Mouse (Mus musculus) embryonic stem cell, embryonic (primary cell): ENCODE data around the gene Tapbp.

Experiments
- CTCF ChIA-PET, 4 experiments: fragments of 300-600 bp in 2 of 4; fragments of 350-600 bp in 2 of 4; sonication (Branson Sonifier 250); formaldehyde crosslinking; loops; one replicate each; lab custom pipeline; 2022; ENCODE audit warnings: inconsistent platforms in 2 of 4; lab: Charles Lee
- POLR2A ChIA-PET, 4 experiments: fragments of 300-600 bp in 2 of 4; fragments of 350-600 bp in 2 of 4; sonication (Branson Sonifier 250); formaldehyde crosslinking; loops; one replicate each; lab custom pipeline; 2022; ENCODE audit warnings: antibody characterized with exemption in 4 of 4, inconsistent platforms in 1 of 4; lab: Charles Lee

Gene Tapbp

DNA sequence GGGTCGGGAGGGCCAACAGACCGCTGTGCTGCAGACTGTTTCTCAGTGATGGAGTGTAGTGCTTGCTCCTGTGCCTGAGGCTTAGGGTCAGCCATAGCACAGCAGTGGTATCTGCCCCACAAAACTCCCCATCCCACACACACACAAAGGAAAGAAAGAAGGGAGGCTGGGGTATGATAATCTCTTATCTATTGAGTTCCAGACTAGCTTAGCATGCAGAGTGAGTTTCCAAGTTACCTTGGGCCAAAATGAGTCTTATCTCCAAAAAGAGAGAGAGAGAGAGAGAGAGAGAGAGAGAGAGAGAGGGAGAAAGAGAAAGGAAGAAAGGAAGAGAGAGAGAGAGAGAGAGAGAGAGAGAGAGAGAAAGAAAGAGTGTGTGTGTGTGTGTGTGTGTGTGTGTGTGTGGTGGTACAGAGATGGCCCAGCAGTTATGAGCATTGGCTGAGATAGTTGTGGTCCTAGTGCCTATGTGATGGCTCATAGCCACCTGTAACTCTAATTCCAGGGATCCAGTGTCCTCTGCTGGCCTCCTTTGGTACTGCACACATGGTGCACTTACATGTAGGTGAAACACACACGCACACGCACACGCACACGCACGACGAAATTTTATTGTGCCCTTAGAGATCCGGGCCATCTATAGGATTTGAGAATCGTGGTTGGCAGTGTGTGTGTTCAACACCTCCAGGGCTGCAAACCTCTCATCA lies 9.0 kb downstream of the Tapbp start:
- POLR2A ChIA-PET = interaction anchor here (0.6 to 20.4 kb wide), 33 partner anchors 9 to 1866 kb away, joined by 3 to 528 read pairs (median 4); partner anchors contain the start of genes Ndufa7 (in 2 of the 4), Rps18 (in 2 of the 4), Tapbp (in 2 of the 4) and Vps52 (in 2 of the 4)

DNA sequence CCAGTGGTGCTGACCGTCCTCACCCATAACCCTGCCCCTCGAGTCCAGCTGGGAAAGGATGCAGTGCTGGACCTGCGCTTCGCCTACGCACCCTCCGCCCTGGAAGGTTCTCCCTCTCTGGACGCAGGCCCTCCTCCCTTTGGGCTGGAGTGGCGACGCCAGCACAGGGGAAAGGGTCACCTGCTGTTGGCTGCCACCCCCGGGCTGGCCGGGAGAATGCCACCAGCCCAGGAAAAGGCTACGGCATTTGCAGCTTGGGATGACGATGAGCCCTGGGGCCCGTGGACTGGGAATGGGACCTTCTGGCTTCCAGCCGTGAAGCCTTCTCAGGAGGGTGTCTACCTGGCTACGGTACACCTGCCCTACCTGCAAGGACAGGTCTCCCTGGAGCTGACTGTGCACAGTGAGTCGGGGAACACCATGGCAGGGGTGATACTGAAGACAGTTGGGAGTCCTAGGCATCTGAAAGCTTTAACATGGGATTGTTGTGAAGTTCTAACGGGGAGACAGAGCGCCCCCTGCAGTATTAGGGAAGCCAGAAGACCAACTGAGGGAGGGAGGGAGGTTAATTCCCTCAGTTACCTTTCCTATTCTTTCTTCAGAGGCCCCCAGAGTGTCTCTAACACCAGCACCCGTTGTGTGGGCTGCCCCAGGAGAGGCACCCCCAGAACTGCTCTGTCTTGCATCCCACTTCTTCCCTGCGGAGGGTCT lies 9.9 kb downstream of the Tapbp start:
- CTCF ChIA-PET = interaction anchor here (0.6 to 6.7 kb wide), 70 partner anchors 10 to 1165 kb away, joined by 3 to 51 read pairs (median 4); partner anchors contain the start of genes Tapbp (in 3 of the 4), Zbtb22 (in 3 of the 4), B3galt4 (in 2 of the 4) and Daxx (in 2 of the 4)
- POLR2A ChIA-PET = interaction anchor here (0.7 to 20.4 kb wide), 38 partner anchors 9 to 166 kb away, joined by 3 to 528 read pairs (median 4); partner anchors contain the start of genes Ndufa7 (in 3 of the 4), Rps18 (in 3 of the 4), Vps52 (in 3 of the 4) and B3galt4 (in 2 of the 4)

More for the DNA sequence above, 9.0 kb downstream of the Tapbp start:
- CTCF ChIA-PET = interaction anchor here (0.8 to 6.7 kb wide), 35 partner anchors 9 to 211 kb away, joined by 3 to 51 read pairs (median 4); partner anchors contain the start of genes Tapbp (in 3 of the 4), Zbtb22 (in 3 of the 4), Daxx (in 2 of the 4) and Rps18 (in 2 of the 4)

- POLR2A ChIA-PET = interaction anchor here (0.6 to 20.4 kb wide), 43 partner anchors 10 to 286 kb away, joined by 3 to 528 read pairs (median 4); partner anchors contain the start of genes Ndufa7 (in 3 of the 4), Rps18 (in 3 of the 4), Vps52 (in 3 of the 4) and B3galt4 (in 2 of the 4)
- CTCF ChIA-PET = interaction anchor here (0.5 to 6.7 kb wide), 71 partner anchors 9 to 532 kb away, joined by 3 to 51 read pairs (median 4); partner anchors contain the start of genes Tapbp (in 4 of the 4), Zbtb22 (in 4 of the 4), Daxx (in 2 of the 4) and Angptl4 (in 1 of the 4)
Observed at GRCm38 (mm10) chr17:33926207-33926932, 10.7 kb downstream of the Tapbp start.

DNA sequence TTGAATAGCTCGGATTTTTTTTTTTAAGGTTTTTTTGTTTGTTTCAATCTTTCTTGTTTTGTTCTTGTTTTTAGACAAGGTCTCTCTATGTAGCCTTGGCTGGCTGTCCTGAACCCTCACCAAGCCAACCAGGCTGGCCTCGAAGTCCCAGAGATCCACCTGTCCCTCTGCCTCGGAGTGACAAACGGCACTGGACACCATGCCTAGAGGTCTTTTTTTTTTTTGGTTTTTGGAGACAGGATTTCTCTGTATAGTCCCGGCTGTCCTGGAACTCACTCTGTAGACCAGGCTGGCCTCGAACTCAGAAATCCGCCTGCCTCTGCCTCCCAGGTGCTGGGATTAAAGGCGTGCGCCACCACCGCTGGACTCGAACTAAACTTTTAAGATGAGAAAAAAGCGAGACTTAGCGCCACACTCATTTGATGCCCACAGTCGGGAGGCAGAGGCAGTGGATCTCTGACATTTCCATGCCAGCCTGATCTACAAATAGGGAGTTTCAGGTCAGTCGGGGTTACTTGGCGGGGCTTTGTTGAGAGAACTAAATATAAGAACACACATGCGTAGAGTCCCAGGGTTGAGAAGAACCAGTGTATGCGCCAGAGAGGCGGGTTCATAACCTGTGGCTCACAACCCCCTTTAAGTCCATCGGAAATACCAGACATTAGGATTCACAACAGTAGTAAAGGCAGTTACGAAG lies 12.7 kb downstream of the Tapbp start:
- ChIA-PET CTCF (interaction anchor here in 2 of 4 experiments (0.7 to 4.3 kb wide), 4 partner anchors 17 to 52 kb away, joined by 3 to 31 read pairs (median 4); partner anchors contain the start of genes Rps18 (in 1 of the 2) and Vps52 (in 1 of the 2)), POLR2A (interaction anchor here in 3 of 4 experiments (0.7 to 20.4 kb wide), 22 partner anchors 9 to 168 kb away, joined by 3 to 528 read pairs (median 5); partner anchors contain the start of genes B3galt4 (in 3 of the 3), Tapbp (in 3 of the 3), Zbtb22 (in 3 of the 3) and Pfdn6 (in 2 of the 3))

- ChIA-PET POLR2A (interaction anchor here in 3 of 4 experiments (0.6 to 20.4 kb wide), 29 partner anchors 8 to 169 kb away, joined by 3 to 528 read pairs (median 5); partner anchors contain the start of genes B3galt4 (in 3 of the 3), Rps18 (in 3 of the 3), Tapbp (in 3 of the 3) and Vps52 (in 3 of the 3)), CTCF (interaction anchor here in 1 of 4 experiments (0.6 to 2.4 kb wide), 4 partner anchors 11 to 409 kb away, joined by 3 to 6 read pairs (median 4); partner anchors contain the start of genes Rps18 and Vps52)
Observed at GRCm38 (mm10) chr17:33929371-33930279, 13.9 kb downstream of the Tapbp start, which contains the start of gene Rgl2. Rgl2 (plus strand) TSS chr17:33929543.

DNA sequence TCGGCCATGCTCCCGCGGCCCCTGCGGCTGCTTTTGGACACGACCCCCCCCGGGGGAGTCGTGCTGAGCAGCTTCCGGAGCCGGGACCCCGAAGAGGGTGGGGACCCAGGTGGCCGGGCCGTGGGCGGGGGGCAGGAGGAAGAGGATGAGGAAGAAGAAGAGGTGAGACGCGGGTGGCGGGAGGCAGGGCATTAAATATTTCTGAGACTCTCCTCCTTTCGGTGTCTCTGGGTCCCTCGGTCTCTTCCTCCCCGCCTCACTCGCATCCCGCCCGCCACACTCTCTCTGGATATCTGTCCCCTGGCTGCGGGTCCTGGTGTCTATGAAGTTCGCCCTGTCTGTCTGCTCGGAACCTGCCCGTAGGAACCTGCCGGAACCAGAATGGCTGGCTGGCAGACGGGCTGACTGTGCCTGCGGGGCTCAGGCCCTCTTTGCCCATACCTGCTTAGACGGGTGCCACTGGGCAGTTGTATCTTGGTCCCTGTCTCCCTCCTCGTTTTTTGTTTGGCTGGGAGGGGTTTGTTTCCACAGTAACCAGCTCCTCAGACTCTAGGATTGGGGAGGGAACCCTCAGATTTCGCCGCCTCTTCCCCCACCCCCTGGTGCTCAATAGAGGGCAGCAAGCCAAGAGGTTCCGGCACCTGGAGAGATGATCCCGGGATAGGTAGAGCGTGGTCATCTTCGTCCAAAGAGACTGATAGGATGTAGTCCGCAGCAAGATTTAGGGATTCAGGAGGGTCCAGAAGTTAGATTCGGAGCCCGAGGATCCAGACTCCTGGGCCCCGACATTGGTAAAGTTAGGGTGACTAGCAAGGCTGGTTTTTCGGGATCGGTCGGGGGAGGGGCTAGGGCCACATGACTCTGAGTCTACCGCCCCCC lies 14.8 kb downstream of the Tapbp start:
- ChIA-PET POLR2A (interaction anchor here in 3 of 4 experiments (0.6 to 20.4 kb wide), 40 partner anchors 10 to 1034 kb away, joined by 3 to 528 read pairs (median 4); partner anchors contain the start of genes B3galt4 (in 3 of the 3), Rps18 (in 3 of the 3), Vps52 (in 3 of the 3) and Daxx (in 2 of the 3)), CTCF (interaction anchor here in 3 of 4 experiments (0.6 to 2.4 kb wide), 15 partner anchors 9 to 531 kb away, joined by 3 to 8 read pairs (median 3); partner anchors contain the start of genes Wdr46 (in 2 of the 3), Cd320 (in 1 of the 3), Pfdn6 (in 1 of the 3) and Rps18 (in 1 of the 3))

- ChIA-PET POLR2A (interaction anchor here in 3 of 4 experiments (0.6 to 20.4 kb wide), 39 partner anchors 9 to 1035 kb away, joined by 3 to 528 read pairs (median 5); partner anchors contain the start of genes B3galt4 (in 3 of the 3), Daxx (in 2 of the 3), Pfdn6 (in 2 of the 3) and Rps18 (in 2 of the 3)), CTCF (interaction anchor here in 3 of 4 experiments (0.6 to 2.2 kb wide), 13 partner anchors 8 to 531 kb away, joined by 3 to 8 read pairs (median 3); partner anchors contain the start of genes Wdr46 (in 2 of the 3), Cd320 (in 1 of the 3), Pfdn6 (in 1 of the 3) and Tapbp (in 1 of the 3))
Observed at GRCm38 (mm10) chr17:33931159-33931866, 15.6 kb downstream of the Tapbp start.

DNA sequence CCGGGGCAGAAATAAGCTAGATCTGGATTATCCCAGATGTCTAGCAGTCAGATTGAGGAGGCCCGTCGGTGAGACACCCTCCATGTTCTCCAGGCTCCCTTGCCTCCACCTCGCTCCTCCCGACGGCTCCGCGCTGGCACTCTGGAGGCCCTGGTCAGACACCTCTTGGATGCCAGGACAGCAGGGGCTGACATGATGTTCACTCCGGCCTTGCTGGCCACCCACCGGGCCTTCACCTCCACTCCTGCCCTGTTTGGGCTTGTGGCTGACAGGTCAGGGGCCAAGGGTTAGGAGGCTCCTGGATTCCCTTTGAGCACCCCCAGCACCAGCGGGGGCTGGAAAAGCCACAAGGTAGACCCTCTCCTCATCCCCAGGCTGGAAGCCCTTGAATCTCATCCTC lies 16.2 kb downstream of the Tapbp start:
- ChIA-PET POLR2A (interaction anchor here in 2 of 4 experiments (1.0 to 20.4 kb wide), 12 partner anchors 8 to 110 kb away, joined by 3 to 528 read pairs (median 8); partner anchors contain the start of genes B3galt4 (in 2 of the 2), Pfdn6 (in 2 of the 2), Rps18 (in 2 of the 2) and Tapbp (in 2 of the 2)), CTCF (interaction anchor here in 1 of 4 experiments (0.9 to 1.6 kb wide), 2 partner anchors 9 to 37 kb away, joined by 3 read pairs; no protein-coding TSS in a partner anchor)

DNA sequence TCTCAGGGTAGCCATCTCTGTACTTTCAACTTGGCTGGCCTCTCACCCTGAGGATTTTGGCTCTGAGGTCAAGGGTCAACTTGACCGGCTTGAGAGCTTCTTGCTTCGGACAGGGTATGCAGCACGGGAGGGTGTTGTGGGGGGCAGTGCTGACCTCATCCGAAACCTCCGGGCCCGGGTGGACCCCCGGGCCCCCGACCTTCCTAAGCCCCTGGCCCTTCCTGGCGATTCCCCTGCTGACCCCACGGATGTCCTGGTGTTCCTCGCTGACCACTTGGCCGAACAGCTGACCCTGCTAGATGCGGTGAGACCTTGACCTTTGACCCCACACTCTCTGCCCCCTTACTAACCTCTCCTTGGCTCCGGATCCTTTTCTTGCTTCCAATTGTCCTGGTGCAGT lies 16.7 kb downstream of the Tapbp start:
- CTCF ChIA-PET = interaction anchor here in 1 of 4 experiments (0.9 to 1.6 kb wide), 2 partner anchors 10 to 36 kb away, joined by 3 read pairs; no protein-coding TSS in a partner anchor
- POLR2A ChIA-PET = interaction anchor here in 2 of 4 experiments (1.0 to 20.4 kb wide), 9 partner anchors 8 to 108 kb away, joined by 3 to 528 read pairs (median 26); partner anchors contain the start of genes B3galt4 (in 2 of the 2), Pfdn6 (in 2 of the 2), Rps18 (in 2 of the 2) and Tapbp (in 2 of the 2)

DNA sequence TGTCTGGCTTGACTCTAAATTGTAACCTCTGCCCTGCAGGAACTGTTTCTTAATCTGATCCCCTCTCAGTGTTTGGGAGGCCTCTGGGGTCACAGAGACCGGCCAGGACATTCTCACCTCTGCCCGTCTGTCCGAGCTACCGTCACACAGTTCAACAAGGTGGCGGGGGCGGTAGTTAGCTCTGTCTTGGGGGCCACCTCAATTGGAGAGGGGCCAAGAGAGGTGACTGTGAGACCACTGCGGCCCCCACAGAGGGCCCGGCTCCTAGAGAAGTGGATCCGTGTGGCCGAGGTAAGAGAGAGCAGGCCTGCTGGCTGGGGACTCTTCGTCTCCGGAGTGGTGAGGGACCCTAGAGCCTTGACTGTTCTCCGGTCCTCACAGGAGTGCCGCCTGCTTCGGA lies 17.3 kb downstream of the Tapbp start:
- POLR2A ChIA-PET = interaction anchor here in 3 of 4 experiments (1.0 to 20.4 kb wide), 8 partner anchors 17 to 109 kb away, joined by 3 to 528 read pairs (median 8); partner anchors contain the start of genes B3galt4 (in 3 of the 3), Rps18 (in 2 of the 3), Tapbp (in 2 of the 3) and Vps52 (in 2 of the 3)
- CTCF ChIA-PET = interaction anchor here in 1 of 4 experiments (1.6 kb wide), 1 partner anchor 10 kb away, joined by 3 read pairs; no protein-coding TSS in a partner anchor

DNA sequence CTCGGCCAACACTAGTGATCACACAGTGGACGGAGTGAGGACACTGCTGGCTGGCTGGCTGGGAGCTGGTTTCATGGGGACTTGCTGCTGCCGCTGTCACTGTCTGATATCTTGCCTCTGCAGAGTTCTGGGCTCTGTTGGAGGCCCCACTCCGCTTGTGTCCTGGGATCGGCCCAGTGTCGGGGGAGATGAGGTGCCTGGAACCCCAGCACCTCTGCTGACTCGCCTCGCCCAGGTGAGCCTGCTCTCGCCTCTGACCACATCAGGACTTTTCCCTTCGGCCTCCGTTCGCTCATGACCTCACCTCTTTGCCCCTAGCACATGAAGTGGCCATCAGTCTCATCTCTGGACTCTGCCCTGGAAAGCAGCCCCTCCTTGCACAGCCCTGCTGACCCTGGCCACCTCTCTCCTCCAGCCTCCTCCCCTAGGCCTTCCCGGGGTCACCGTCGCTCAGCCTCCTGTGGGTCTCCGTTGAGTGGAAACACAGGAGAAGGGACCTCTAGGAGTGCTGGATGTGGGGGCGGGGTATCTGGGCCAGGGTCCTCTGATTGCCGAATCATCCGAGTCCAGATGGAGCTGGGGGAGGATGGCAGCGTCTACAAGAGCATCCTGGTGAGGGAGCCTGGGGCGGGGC lies 19.8 kb downstream of the Tapbp start:
- CTCF ChIA-PET = interaction anchor here in 2 of 4 experiments (0.9 to 2.1 kb wide), 3 partner anchors 9 to 175 kb away, joined by 3 to 5 read pairs (median 3); partner anchors contain the start of gene Rab11b (in 1 of the 2)
- POLR2A ChIA-PET = interaction anchor here in 3 of 4 experiments (0.6 to 20.4 kb wide), 13 partner anchors 9 to 176 kb away, joined by 3 to 528 read pairs (median 6); partner anchors contain the start of genes B3galt4 (in 3 of the 3), Rps18 (in 2 of the 3), Vps52 (in 2 of the 3) and Daxx (in 1 of the 3)

- ChIA-PET CTCF (interaction anchor here in 1 of 4 experiments (1.0 kb wide), 1 partner anchor 28 kb away, joined by 3 read pairs; no protein-coding TSS in a partner anchor), POLR2A (interaction anchor here (0.6 to 20.4 kb wide), 16 partner anchors 8 to 407 kb away, joined by 3 to 528 read pairs (median 4); partner anchors contain the start of genes B3galt4 (in 4 of the 4), Rps18 (in 2 of the 4), Vps52 (in 2 of the 4) and Daxx (in 1 of the 4))
Observed at GRCm38 (mm10) chr17:33936993-33937392, 21.3 kb downstream of the Tapbp start.
